Mouse (Mus musculus): ENCODE results near the gene Gm37240.
A peak's percentile ranks its signal among the peaks of the same experiment; 100 is the strongest.

Gene Gm37240

DNA sequence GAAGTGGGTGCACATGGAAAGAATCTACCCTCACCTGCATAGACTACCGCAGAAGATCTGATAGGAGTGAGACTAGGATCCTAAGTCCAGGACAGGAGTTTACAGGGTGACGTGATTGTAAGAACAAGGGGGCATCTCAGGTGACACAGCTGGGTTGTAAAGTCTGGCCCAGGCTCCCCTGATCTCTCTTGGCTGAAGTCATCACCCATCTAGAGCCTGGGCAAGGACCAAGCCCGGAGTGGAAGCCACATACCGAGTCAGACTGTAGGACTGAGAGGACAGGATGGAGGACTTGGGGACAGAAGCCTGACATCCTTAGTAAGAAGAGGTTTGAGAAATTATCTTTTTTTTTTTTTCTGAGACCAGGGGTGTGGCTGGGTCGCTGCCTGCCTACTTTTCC lies 761.8 kb downstream of the Gm37240 start:
- H3K27me3 ChIP-seq (ENCODE audit: control insufficient read depth, insufficient read depth, low read length, poor library complexity, severe bottlenecking): no peaks in the 10 kb centered on the region
- DNase-seq (ENCODE audit: low read depth, low spot score): no peak
- H3K36me3 ChIP-seq (ENCODE audit: control insufficient read depth, insufficient read depth, low read length, poor library complexity, severe bottlenecking): no peaks in the 10 kb centered on the region

DNA sequence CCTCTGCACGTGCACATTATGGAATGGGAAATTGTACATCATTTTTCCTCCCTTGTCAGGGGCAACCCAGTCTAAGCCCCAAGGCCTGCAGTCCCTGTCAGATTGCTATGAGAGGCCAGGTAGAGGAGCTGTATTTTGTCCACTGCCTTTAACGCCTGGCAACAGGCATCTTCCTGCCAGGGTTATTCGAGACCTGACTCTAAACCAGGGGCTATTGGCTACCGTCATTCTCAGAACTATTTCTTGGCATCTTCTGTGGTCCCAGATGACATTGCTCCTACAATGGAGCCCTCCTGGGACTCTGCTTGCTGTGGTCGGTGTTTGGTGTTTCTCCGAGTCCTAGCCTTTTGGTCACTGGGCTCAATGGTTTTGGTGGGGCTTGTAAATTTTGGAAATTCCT lies 762.4 kb downstream of the Gm37240 start:
- H3K36me3 ChIP-seq (ENCODE audit: control insufficient read depth, insufficient read depth, low read length, poor library complexity, severe bottlenecking): no peaks in the 10 kb centered on the region
- no peak for DNase-seq (ENCODE audit: low read depth, low spot score)
- H3K27me3 ChIP-seq (ENCODE audit: control insufficient read depth, insufficient read depth, low read length, poor library complexity, severe bottlenecking): no peaks in the 10 kb centered on the region

DNA sequence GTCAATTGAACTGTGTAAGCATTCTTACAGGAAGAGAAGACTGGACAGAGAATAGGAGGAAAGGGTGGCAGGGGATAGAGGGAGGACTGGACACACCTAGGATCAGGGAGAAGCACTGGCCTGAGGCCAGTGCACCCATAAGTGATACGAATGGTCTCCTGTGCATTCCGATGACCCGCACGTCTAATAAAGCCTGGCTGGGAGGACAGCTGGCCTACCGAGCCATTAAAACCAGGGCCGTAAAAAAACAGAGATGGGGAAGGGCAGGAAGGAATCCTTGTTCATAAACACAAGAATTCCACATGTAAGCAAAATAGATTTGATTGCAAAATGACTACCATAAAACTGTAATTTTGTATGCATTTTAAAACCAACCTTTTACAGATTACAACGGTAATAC lies 762.9 kb downstream of the Gm37240 start:
- DNase-seq (ENCODE audit: low read depth, low spot score): no peak
- H3K27me3 ChIP-seq (ENCODE audit: control insufficient read depth, insufficient read depth, low read length, poor library complexity, severe bottlenecking): no peaks in the 10 kb centered on the region
- H3K36me3 ChIP-seq (ENCODE audit: control insufficient read depth, insufficient read depth, low read length, poor library complexity, severe bottlenecking): no peaks in the 10 kb centered on the region

DNA sequence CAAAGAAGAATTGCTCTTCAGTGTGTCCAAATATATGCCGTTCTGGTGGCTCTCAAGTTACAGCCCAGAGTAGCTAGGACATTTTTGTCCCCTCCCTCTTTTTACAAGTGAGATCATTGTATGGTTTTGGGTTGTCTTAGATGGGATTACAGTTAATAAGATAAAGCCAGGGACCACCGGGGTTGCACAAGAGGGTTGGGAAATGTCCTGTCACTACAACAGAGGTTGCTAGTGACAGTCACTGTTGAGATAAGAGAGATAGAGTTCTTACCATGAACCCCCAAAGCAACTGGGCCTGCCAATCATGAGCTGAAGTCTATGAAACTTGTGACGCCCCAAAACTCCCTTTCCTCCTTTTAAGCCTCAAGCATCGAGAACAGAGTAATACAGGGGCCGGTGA lies 769.6 kb downstream of the Gm37240 start:
- H3K36me3 ChIP-seq (ENCODE audit: control insufficient read depth, insufficient read depth, low read length, poor library complexity, severe bottlenecking): no peaks in the 10 kb centered on the region
- DNase-seq (ENCODE audit: low read depth, low spot score): no peak

DNA sequence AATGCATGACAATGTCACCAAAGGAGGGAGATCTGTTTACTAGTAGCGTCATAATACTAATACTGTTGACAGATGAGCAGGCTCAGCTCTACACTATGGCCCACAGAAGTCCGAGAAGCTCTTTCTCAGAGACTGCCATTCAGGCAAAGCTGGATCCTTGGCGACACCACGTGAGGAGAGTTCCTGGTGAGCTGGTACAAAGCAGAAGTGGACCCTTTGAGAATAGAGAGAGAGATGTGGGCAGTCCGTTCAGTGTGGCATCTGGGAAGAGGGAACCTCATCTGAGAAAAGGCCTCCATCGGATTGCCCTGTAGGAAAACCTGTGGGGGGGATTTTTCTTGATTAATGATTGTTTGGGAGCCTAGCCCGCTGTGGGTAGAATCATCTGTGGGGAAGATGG lies 770.3 kb downstream of the Gm37240 start:
- no peak for DNase-seq (ENCODE audit: low read depth, low spot score)

More for the DNA sequence above, 769.6 kb downstream of the Gm37240 start:
- H3K27me3 ChIP-seq (ENCODE audit: control insufficient read depth, insufficient read depth, low read length, poor library complexity, severe bottlenecking): no peaks in the 10 kb centered on the region

DNA sequence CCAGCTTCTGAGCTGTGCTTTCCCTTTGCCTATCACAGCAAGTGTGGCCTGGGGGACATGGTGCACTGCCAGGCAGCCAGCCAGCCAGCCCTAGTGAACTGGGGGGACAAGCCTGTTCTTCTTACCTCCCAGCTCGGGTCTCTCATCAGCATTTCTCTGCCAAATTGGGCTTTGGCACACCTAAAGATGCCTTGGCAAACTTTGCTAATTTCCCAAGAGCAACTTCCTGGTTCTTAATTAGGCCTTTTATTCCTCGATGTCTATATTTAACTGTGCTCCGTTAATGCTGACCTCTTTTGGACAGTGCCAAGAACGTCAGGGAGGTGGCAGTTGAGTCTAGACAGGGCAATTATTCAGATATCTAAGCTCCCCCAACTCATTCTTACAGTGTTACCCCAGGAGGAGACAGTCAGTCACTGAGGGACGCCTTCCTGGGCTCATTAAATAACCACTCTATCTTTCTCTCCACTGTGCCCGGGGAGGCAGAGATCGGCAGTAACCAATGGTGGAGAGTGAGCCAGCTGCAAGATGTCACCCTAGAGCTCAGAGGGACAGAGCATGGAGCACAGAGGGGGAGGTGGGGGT lies 771.3 kb downstream of the Gm37240 start:
- no peaks in the 10 kb centered on the region for H3K36me3 ChIP-seq (ENCODE audit: control insufficient read depth, insufficient read depth, low read length, poor library complexity, severe bottlenecking)
- H3K27me3 ChIP-seq (ENCODE audit: control insufficient read depth, insufficient read depth, low read length, poor library complexity, severe bottlenecking): no peaks in the 10 kb centered on the region
- no peak for DNase-seq (ENCODE audit: low read depth, low spot score)

More for the DNA sequence above, 770.3 kb downstream of the Gm37240 start:
- Histone ChIP-seq H3K36me3 (ENCODE audit: control insufficient read depth, insufficient read depth, low read length, poor library complexity, severe bottlenecking) (no peaks in the 10 kb centered on the region), H3K27me3 (ENCODE audit: control insufficient read depth, insufficient read depth, low read length, poor library complexity, severe bottlenecking) (no peaks in the 10 kb centered on the region)

DNA sequence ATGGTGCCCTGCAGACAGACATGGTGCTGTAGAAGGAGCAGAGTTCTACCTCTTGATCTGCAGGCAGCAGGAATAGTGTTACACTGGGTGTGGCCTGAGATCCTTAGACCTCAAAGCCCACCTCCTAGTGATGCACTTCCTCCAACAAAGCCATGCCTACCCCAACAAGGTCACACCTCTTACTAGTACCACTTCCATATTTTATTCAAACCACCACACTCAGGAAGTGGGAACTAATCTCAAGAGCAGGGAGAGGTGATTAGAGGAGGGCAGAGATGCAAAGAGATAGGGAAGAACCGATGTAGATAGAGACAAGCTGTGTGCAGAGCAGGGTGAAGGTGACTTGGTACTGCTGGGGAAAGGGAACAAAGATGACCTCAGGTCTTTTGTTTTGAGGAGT lies 773.8 kb downstream of the Gm37240 start:
- Histone ChIP-seq H3K27me3 (ENCODE audit: control insufficient read depth, insufficient read depth, low read length, poor library complexity, severe bottlenecking) (no peaks in the 10 kb centered on the region), H3K36me3 (ENCODE audit: control insufficient read depth, insufficient read depth, low read length, poor library complexity, severe bottlenecking) (no peaks in the 10 kb centered on the region)
- no peak for DNase-seq (ENCODE audit: low read depth, low spot score)

DNA sequence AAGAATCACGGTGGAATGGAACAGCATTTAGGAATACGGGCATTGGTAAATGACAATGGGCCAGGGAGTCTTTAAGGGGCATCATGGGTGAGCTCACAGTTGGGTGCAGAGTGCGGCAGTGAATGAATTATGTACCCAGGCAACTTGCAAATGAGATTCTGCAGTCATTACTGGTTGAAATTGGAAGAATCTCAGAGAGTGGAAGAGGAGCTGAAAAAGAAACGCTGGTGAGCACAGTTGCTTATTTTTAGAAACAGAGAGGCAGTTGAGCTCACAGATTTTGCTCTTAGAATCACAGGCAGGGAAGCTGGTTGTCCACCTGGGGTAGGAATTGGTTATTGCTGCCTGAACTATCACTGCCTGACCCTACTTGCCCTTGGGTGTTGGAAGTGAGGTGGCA lies 776.6 kb downstream of the Gm37240 start:
- DNase-seq (ENCODE audit: low read depth, low spot score): no peak

DNA sequence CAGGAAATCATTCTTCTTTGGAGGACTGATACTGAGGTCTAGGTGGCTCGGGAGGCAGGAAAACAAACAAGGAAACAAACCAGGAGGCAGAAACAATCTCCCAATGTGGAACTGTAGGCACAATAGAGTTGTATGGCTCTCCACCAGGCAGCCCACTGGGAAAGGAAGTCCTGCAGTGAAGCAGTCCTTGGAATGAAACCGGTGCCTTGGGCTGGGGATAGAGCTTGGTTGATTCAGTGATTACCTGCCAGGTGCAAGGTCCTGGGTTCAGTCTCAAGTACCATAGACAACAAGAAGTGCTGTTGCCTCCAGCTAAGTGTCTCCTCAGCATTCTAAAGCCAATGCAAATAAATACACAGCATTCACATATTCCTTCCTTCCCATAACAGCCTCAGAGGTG lies 778.1 kb downstream of the Gm37240 start:
- DNase-seq (ENCODE audit: low read depth, low spot score): no peak
- Histone ChIP-seq H3K36me3 (ENCODE audit: control insufficient read depth, insufficient read depth, low read length, poor library complexity, severe bottlenecking) (no peaks in the 10 kb centered on the region), H3K27me3 (ENCODE audit: control insufficient read depth, insufficient read depth, low read length, poor library complexity, severe bottlenecking) (no peaks in the 10 kb centered on the region)

More for the DNA sequence above, 776.6 kb downstream of the Gm37240 start:
- Histone ChIP-seq H3K36me3 (ENCODE audit: control insufficient read depth, insufficient read depth, low read length, poor library complexity, severe bottlenecking) (no peaks in the 10 kb centered on the region), H3K27me3 (ENCODE audit: control insufficient read depth, insufficient read depth, low read length, poor library complexity, severe bottlenecking) (no peaks in the 10 kb centered on the region)

DNA sequence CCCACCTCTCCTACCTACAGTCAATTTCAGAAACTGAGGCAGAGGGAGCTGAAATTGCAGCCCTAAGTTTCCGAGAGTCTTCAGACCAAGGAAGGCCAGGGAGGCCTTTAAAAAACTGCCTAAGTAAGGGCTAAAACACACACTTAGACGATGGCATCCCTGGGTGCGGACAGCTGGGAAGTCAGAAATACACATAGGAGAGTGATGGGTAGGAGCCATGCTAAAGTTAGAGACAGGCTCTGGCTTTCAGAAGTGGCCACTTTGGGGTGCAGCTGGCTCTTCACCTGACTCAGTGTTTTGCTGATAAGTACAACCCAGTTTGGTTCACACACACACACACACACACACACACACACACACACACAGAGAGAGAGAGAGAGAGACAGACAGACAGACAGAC lies 778.9 kb downstream of the Gm37240 start:
- Histone ChIP-seq H3K27me3 (ENCODE audit: control insufficient read depth, insufficient read depth, low read length, poor library complexity, severe bottlenecking) (no peaks in the 10 kb centered on the region), H3K36me3 (ENCODE audit: control insufficient read depth, insufficient read depth, low read length, poor library complexity, severe bottlenecking) (no peaks in the 10 kb centered on the region)
- DNase-seq (ENCODE audit: low read depth, low spot score): no peak

DNA sequence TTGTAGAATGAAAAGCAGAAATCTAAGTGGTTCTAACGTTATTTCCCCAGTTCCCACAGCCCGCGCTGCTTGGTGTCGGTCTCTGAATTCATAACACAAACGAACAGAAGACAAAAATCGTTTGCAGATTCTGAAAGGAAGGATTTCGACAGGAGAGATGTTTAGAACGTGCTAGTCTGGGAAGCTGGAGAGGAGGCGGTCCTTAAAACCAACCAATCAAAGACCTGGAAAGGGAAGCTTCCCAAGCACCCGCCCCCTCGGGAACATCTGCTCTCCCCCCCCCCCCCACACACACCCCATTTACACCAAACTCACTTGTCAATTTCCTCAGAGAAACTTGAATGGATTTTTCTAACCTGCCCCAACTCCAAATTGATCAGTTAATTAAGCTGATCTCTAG lies 780.4 kb downstream of the Gm37240 start:
- H3K36me3 ChIP-seq (ENCODE audit: control insufficient read depth, insufficient read depth, low read length, poor library complexity, severe bottlenecking): no peaks in the 10 kb centered on the region
- H3K27me3 ChIP-seq (ENCODE audit: control insufficient read depth, insufficient read depth, low read length, poor library complexity, severe bottlenecking): no peaks in the 10 kb centered on the region
- DNase-seq (ENCODE audit: low read depth, low spot score): no peak

DNA sequence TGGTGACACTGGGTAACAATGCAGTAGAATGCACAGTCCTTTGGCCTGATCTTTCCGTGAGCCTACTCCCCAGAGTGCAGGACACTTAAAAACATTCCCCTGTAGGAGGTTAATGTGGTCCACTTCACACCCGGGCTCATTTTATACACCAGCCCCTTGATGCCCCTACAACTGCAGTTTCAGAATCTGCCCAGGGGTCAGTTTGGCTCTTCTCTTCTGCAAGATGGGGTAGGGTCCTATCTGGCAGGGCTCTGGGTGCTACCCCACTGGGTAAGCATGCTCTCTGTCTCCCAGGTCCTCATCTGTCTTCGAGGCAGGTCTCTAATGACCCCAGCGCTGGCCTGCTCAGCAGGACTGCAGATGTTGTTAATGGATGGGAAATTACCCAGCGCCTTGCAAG lies 783.0 kb downstream of the Gm37240 start:
- DNase-seq (ENCODE audit: low read depth, low spot score): no peak
- no peaks in the 10 kb centered on the region for H3K27me3 ChIP-seq (ENCODE audit: control insufficient read depth, insufficient read depth, low read length, poor library complexity, severe bottlenecking)
- no peaks in the 10 kb centered on the region for H3K36me3 ChIP-seq (ENCODE audit: control insufficient read depth, insufficient read depth, low read length, poor library complexity, severe bottlenecking)

DNA sequence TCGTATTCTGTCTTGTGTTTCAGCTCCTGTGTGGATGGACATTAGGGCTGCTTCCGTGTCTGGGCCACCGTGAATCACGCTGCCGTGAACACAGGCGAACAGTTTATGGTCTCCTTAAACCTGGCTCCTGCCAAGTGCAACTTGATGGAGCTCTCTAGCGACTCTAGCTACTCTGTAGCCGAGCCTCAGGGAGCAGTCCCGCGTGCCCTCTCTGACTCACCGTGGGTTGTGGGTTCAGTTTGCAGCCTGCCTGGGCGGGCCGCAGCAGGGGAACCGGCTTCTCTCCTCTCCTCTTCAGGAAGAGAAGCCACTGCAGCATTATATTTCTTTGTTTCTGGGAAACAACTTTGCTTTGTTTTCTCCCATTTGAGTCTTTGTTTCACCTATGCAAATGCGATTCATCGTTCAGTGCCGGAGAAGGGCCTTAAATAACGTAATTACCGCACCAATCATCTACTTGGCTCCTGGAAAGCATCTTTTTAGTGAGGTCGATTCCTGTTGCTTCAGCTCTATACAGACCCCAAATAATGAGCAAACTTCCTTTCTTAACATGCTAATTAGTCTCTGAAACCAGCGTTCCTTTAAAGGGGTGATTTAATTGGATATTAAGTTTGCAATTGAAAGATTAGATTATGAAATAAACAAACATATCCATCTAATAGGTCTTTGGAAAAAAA lies 806.3 kb downstream of the Gm37240 start:
- H3K36me3 ChIP-seq (ENCODE audit: control insufficient read depth, insufficient read depth, low read length, poor library complexity, severe bottlenecking): no peaks in the 10 kb centered on the region
- no peak for DNase-seq (ENCODE audit: low read depth, low spot score)
- H3K27me3 ChIP-seq (ENCODE audit: control insufficient read depth, insufficient read depth, low read length, poor library complexity, severe bottlenecking): no peaks in the 10 kb centered on the region

DNA sequence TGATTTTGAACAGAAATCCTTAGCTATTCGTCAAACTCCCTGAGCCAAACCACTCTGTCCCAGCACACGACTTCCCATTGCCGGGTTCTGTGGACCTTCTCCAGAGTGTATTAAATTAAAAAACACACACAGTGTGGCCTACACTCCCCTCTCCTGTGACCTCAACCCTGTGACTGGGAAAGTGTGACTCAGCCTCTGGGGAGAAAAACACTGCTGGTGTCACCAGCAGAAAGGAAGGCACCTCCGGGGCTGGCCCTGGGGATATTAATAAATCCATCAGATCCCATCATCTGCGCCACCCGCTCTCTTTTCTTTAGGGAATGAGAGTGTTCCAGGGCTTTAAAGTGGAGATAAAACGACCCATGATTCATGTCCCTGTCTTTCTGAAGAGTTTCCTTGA lies 823.2 kb downstream of the Gm37240 start:
- H3K36me3 ChIP-seq (ENCODE audit: control insufficient read depth, insufficient read depth, low read length, poor library complexity, severe bottlenecking): no peaks in the 10 kb centered on the region

DNA sequence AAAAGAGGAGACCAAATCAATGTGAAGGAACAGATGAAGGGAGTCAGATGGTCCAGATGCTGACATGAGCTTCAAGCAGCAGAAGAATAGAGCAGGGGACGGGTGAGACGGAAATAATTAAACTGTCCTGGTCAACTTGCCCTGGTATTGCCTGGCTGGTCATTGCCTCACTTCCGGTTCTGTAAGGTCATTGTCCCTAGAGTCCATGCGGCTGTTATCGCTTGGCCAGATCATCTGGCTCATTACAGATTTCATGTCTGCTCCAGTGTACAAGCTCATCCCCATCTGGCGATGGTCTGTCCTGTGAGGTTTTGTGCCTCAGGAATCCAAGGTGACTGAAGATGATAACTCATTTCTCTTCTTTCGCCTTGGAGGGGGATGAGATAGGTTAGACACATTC lies 827.2 kb downstream of the Gm37240 start:
- Histone ChIP-seq H3K36me3 (ENCODE audit: control insufficient read depth, insufficient read depth, low read length, poor library complexity, severe bottlenecking) (no peaks in the 10 kb centered on the region), H3K27me3 (ENCODE audit: control insufficient read depth, insufficient read depth, low read length, poor library complexity, severe bottlenecking) (no peaks in the 10 kb centered on the region)
- no peak for DNase-seq (ENCODE audit: low read depth, low spot score)

More for the DNA sequence above, 823.2 kb downstream of the Gm37240 start:
- no peak for DNase-seq (ENCODE audit: low read depth, low spot score)
- H3K27me3 ChIP-seq (ENCODE audit: control insufficient read depth, insufficient read depth, low read length, poor library complexity, severe bottlenecking): no peaks in the 10 kb centered on the region

DNA sequence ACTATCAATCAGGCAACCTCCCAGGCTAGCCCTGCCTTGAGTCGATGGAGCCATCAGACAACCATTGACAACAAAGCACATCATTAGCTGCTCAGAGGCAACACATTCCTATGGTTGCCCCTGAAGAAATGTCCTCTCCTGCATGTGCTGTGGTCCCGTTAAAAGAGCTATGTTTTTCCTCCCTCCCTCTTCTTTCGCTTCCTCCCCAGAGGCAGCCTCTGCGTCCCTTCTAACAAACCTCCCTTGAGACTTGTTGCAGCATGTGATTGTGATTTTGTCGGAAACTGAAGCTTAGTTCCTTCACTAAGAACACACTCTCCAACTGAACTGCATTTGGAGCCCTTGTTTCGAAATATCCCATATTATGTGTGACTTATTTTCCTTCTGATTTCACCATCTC lies 830.1 kb downstream of the Gm37240 start:
- H3K36me3 ChIP-seq (ENCODE audit: control insufficient read depth, insufficient read depth, low read length, poor library complexity, severe bottlenecking): no peaks in the 10 kb centered on the region
- no peaks in the 10 kb centered on the region for H3K27me3 ChIP-seq (ENCODE audit: control insufficient read depth, insufficient read depth, low read length, poor library complexity, severe bottlenecking)
- DNase-seq (ENCODE audit: low read depth, low spot score): peak; percentile 34
